8 mouse cellular contexts compared by ENCODE assay signal in genomic region chr12:85373591-85374560, GRCm38 (mm10). TPM values are rescaled to one million over a fixed set of nuclear protein-coding genes. Genes with fewer than 3 reads are reported as not detected.
A peak's percentile ranks its signal among the peaks of the same experiment; 100 is the strongest.
DNase-seq lines count a peak whose midpoint lies in the region; ATAC-seq lines count a peak whose summit lies in the region.

No protein-coding gene starts in this region.

- no peaks in the 10 kb centered on the region for H3K9me3 ChIP-seq in hindbrain, embryonic 15.5 days

- peak overlapping the region; percentile 94 for H3K9ac ChIP-seq in hindbrain, embryonic 15.5 days

- peaks cover 32% of the 10 kb centered on the region for H3K4me1 ChIP-seq in hindbrain, embryonic 15.5 days (replicated peaks)

- no peaks in the 10 kb centered on the region for H3K27me3 ChIP-seq in hindbrain, embryonic 15.5 days

- H3K36me3 ChIP-seq in hindbrain, embryonic 15.5 days = no peaks in the 10 kb centered on the region

- under 1% methylated on average over 53 of the region's 53 CpGs for WGBS in hindbrain, embryonic 15.5 days

- DNase-seq in T-cell, adult 2 months (ENCODE audit: low spot score) = peak; percentile 72
- peak; percentile 76 to 78 for DNase-seq in cerebellum, postnatal 10 days
- DNase-seq in frontal cortex, postnatal 14 days (ENCODE audit: low spot score in 2 of 2) = peak; percentile 29 to 47
- DNase-seq in left cerebral cortex, postnatal 10 days (ENCODE audit: extremely low spot score in 1 of 2, low spot score in 2 of 2) = peak; percentile 45 to 83
- peak; percentile 68 to 76 for DNase-seq in right cerebral cortex, postnatal 10 days (ENCODE audit: low spot score in 2 of 2)
- peak; percentile 62 to 73 for DNase-seq in urinary bladder, postnatal 36 days (ENCODE audit: low spot score in 2 of 2)

- intact Hi-C loops in left cerebral cortex, postnatal 10 days (cut with DNase I) = no loop called here

- H3K27ac ChIP-seq in hindbrain, embryonic 15.5 days (replicated peaks) = peak overlapping the region; percentile 83

- peak overlapping the region; percentile 95 for H3K4me3 ChIP-seq in hindbrain, embryonic 15.5 days

- ATAC-seq in hindbrain, embryonic 15.5 days (ENCODE audit: low FRiP score, low read depth) = peak; percentile 76
- ATAC-seq in megakaryocyte progenitor cell, adult 5-6 weeks (replicated peaks; ENCODE audit: poor library complexity) = peak; percentile 62

- H3K4me2 ChIP-seq in hindbrain, embryonic 15.5 days = peak overlapping the region; percentile 71

RNA-seq across cellular contexts. Expression of gene Tmed10, which starts 0.8 kb away (rescaled TPM):
- polyA plus RNA-seq in hindbrain, embryonic 15.5 days (2015; fragmentation: Nextera tagmentation; extraction: Ambion mirVana) = 186 and 195 TPM in 2 replicates
- total RNA-seq in left cerebral cortex, postnatal 10 days (2021) = 100 to 1,000 TPM; 151 to 158 TPM
- 327 and 328 TPM in 2 replicates for total RNA-seq in megakaryocyte progenitor cell, adult 5-6 weeks (2015)
- total RNA-seq in megakaryocyte progenitor cell, adult 5-6 weeks (2017) = 142 and 176 TPM in 2 replicates

RNA-seq across cellular contexts. Expression of gene Nek9, which starts 34.7 kb away (rescaled TPM):
- polyA plus RNA-seq in hindbrain, embryonic 15.5 days (2015; fragmentation: Nextera tagmentation; extraction: Ambion mirVana) = 12.4 TPM in 2 replicates
- total RNA-seq in left cerebral cortex, postnatal 10 days (2021) = 10 to 100 TPM; 24.5 to 26.3 TPM
- total RNA-seq in megakaryocyte progenitor cell, adult 5-6 weeks (2015) = 34.0 and 36.1 TPM in 2 replicates
- total RNA-seq in megakaryocyte progenitor cell, adult 5-6 weeks (2017) = 20.4 and 23.6 TPM in 2 replicates

Comparison
In these comparisons a context has a peak if more than half of its experiments do, and no peak if none do; other contexts are left out.
1. Peak in every context shown above with its lines: DNase-seq, ATAC-seq, H3K4me3 ChIP-seq and H3K27ac ChIP-seq.